Mouse (Mus musculus) forebrain, embryonic 14.5 days (tissue): ENCODE measurements around the gene Fmnl3. TPM values are rescaled to one million over a fixed set of nuclear protein-coding genes. Genes with fewer than 3 reads are reported as not detected.

Experiments used
- polyA plus RNA-seq: library from polyadenylated mRNA; unstranded; fragments of >200 nt; fragmentation: Nextera tagmentation; extraction: Ambion mirVana; gene quantifications from 2 replicates; pipeline ENCODE4 v1.2.1, GENCODE M21; 2014

Gene Fmnl3
- polyA plus RNA-seq, 1 experiment from 2014 or later = 3.9 TPM

Other genes with a start within 250 kb of the Fmnl3 start
- 38.6 and 39.0 TPM in 2 replicates for gene Spats2, start 244.6 kb downstream of the Fmnl3 start, polyA plus RNA-seq
- 3.3 and 3.6 TPM in 2 replicates for gene Kcnh3, start 145.6 kb downstream of the Fmnl3 start, polyA plus RNA-seq
- gene Mcrs1, start 118.5 kb downstream of the Fmnl3 start, polyA plus RNA-seq = 241 and 247 TPM in 2 replicates
- 57.2 and 81.8 TPM in 2 replicates for gene Prpf40b, start 75.4 kb downstream of the Fmnl3 start, polyA plus RNA-seq
- 0.11 and 0.52 TPM in 2 replicates for gene Fam186b, start 74.6 kb downstream of the Fmnl3 start, polyA plus RNA-seq
- gene Tmbim6, start 22.4 kb upstream of the Fmnl3 start, polyA plus RNA-seq = 230 and 247 TPM in 2 replicates
- 9.1 and 12.4 TPM in 2 replicates for gene Nckap5l, start 87.3 kb upstream of the Fmnl3 start, polyA plus RNA-seq
- gene Bcdin3d, start 104.2 kb upstream of the Fmnl3 start, polyA plus RNA-seq = 22.4 and 25.4 TPM in 2 replicates
- 11.6 and 12.7 TPM in 2 replicates for gene Faim2, start 157.7 kb upstream of the Fmnl3 start, polyA plus RNA-seq
- not detected in 2 replicates for gene Aqp2, start 208.6 kb upstream of the Fmnl3 start, polyA plus RNA-seq
- gene Aqp5, start 220.3 kb upstream of the Fmnl3 start, polyA plus RNA-seq = 0.15 TPM in 1 of 2 replicates, not detected in the other
- 0.10 TPM in 1 of 2 replicates, not detected in the other for gene Aqp6, start 230.9 kb upstream of the Fmnl3 start, polyA plus RNA-seq